Mouse (Mus musculus) urinary bladder, postnatal 36 days (tissue): ENCODE data around the gene Il13.
A peak's percentile ranks its signal among the peaks of the same experiment; 100 is the strongest.

ENCODE experiments used
- DNase-seq, 2 experiments: peaks; one replicate each; pipeline ENCODE4 v3.0.0; 2022; ENCODE audit warnings: low spot score in 2 of 2, mixed read lengths in 1 of 2

Il13 gene

GRCm38 (mm10) chr11:53632122-53632733 is 2.3 kb downstream of the Il13 start:
- DNase-seq = no peak

GRCm38 (mm10) chr11:53627859-53628258 is 6.6 kb downstream of the Il13 start:
- DNase-seq = peak; percentile 48 to 68

- DNase-seq = no peak
Measured at GRCm38 (mm10) chr11:53626802-53627373, 7.6 kb downstream of the Il13 start.

- DNase-seq = no peak
Measured at GRCm38 (mm10) chr11:53624124-53624523, 10.4 kb downstream of the Il13 start.

GRCm38 (mm10) chr11:53623573-53623972 is 10.9 kb downstream of the Il13 start:
- DNase-seq = no peak

GRCm38 (mm10) chr11:53622440-53622806 is 12.1 kb downstream of the Il13 start:
- DNase-seq = no peak

GRCm38 (mm10) chr11:53621582-53622439 is 12.7 kb downstream of the Il13 start:
- DNase-seq = no peak

- DNase-seq = no peak
Measured at GRCm38 (mm10) chr11:53620094-53620493, 14.4 kb downstream of the Il13 start.

GRCm38 (mm10) chr11:53619428-53619827 is 15.1 kb downstream of the Il13 start:
- no peak for DNase-seq

GRCm38 (mm10) chr11:53618619-53619198 is 15.8 kb downstream of the Il13 start, which contains the start of gene Il4:
Gene Il4 (minus strand): TSS chr11:53618669.
- DNase-seq = no peak

GRCm38 (mm10) chr11:53617562-53618109 is 16.9 kb downstream of the Il13 start:
- no peak for DNase-seq

GRCm38 (mm10) chr11:53616748-53617558 is 17.5 kb downstream of the Il13 start:
- DNase-seq = no peak

- DNase-seq = no peak
Measured at GRCm38 (mm10) chr11:53615575-53615974, 18.9 kb downstream of the Il13 start.

- DNase-seq = no peak
Measured at GRCm38 (mm10) chr11:53615172-53615571, 19.3 kb downstream of the Il13 start.

- DNase-seq = no peak
Measured at GRCm38 (mm10) chr11:53609672-53610071, 24.8 kb downstream of the Il13 start.

- DNase-seq = no peak
Measured at GRCm38 (mm10) chr11:53609231-53609630, 25.3 kb downstream of the Il13 start.

GRCm38 (mm10) chr11:53605609-53606008 is 28.9 kb downstream of the Il13 start:
- DNase-seq = no peak

GRCm38 (mm10) chr11:53604983-53605382 is 29.5 kb downstream of the Il13 start:
- DNase-seq = no peak

GRCm38 (mm10) chr11:53591116-53591515 is 43.4 kb downstream of the Il13 start:
- no peak for DNase-seq

GRCm38 (mm10) chr11:53590368-53590768 is 44.1 kb downstream of the Il13 start:
- peak in 1 of 2 experiments; percentile 7 for DNase-seq

- DNase-seq = no peak
Measured at GRCm38 (mm10) chr11:53588279-53588678, 46.2 kb downstream of the Il13 start.
